Mouse (Mus musculus) lung, postnatal 10 days (tissue): ENCODE results near the gene Hip1.
A peak's percentile ranks its signal among the peaks of the same experiment; 100 is the strongest.

Experiments used
- DNase-seq: peaks from one replicate; pipeline ENCODE4 v3.0.0; 2021

The Hip1 gene

DNA sequence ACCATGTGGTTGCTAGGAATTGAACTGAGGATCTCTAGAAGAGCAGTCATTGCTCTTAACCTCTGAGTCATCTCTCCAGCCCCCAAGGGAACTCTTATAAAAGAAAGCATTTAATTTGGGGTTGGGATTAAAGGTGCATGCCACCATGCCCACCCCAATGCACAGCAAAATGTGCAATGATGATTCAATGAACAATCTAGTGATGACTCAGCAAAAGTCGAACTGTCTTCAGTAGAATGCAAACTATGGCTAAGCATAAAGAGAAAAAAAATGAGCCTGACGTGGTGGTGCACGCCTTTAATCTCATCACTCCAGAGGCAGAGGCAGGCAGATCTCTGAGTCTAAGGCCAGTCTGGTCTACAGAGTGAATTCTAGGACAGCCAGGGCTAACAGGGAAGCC is 182.3 kb downstream of the Hip1 start:
- no peak for DNase-seq

DNA sequence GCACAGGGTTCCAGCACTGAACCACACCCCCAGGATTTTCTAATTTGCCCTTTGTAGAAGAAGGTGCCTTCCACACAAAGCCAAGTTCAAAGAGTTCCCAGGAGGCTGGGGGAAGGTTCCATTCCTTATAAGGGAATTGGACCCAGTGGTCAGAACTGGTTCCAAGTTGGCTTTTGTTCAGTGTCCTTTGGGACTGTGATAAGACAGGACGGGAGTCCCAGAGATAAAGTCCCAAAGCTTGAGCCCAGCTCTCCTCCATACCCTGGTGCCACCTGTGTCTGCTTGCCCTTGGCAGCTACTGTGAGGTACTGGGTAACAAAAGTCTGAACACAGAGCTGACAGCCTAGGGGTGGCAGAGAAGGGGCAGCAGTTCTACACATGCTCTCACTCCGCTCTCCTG is 185.1 kb downstream of the Hip1 start:
- DNase-seq, result no peak

DNA sequence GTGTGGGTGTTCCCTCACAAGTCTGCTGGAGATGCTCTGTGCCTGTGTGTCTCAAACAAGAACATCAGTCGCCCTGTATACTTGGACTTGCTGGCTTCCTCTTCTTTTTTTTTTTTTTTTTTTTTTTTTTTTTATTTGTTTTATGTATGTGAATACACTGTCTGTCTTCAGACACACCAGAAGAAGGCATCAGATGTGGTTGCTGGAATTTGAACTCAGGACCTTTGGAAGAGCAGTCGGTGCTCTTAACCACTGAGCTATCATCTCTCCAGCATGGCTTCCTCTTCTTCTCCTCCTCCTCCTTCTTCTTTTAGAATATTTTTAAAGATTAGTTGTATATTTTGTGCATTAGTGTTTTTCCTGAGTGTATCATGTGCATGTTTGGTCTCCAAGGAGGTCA is 187.4 kb downstream of the Hip1 start:
- peak; percentile 62 for DNase-seq
